Mouse (Mus musculus): ENCODE measurements at regions not wholly inside any gene's neighbourhood (a gene's known extent, or its start where the extent isn't known, plus 50 kb on each side); places are given as distances from the start of the nearest gene placed in this dataset. TPM values are rescaled to one million over a fixed set of nuclear protein-coding genes. Genes with fewer than 3 reads are reported as not detected.

- Histone ChIP-seq H3K9me3 (ENCODE audit: control insufficient read depth, low read length) (no peaks in the 10 kb centered on the region), H3K27ac (ENCODE audit: low read depth) (no peak overlapping the region), H3K36me3 (ENCODE audit: control insufficient read depth, insufficient read depth, low read length) (no peaks in the 10 kb centered on the region), H3K4me1 (replicated peaks; ENCODE audit: control insufficient read depth, insufficient read depth, low read length) (no peaks in the 10 kb centered on the region), H3K9ac (ENCODE audit: low read length) (no peak overlapping the region), H3K27me3 (replicated peaks; ENCODE audit: control insufficient read depth, insufficient read depth, low read length) (no peaks in the 10 kb centered on the region), H3K4me2 (ENCODE audit: low read length) (no peak overlapping the region), H3K4me3 (ENCODE audit: low read depth, low read length) (no peak overlapping the region)
- no peak for DNase-seq (ENCODE audit: low spot score)
- no peak for ATAC-seq (replicated peaks; ENCODE audit: low FRiP score, low TSS enrichment, low read depth)
- WGBS = 90% methylated on average over 7 of the region's 7 CpGs
These were observed 50.4 kb upstream of the Zfp64 start for GRCm38 (mm10) chr2:169005810-169006209.

Small RNA genes lying in the stretch of these regions (microRNA-seq; reads per million reads assigned to microRNA genes)
- not detected for gene Gm26469

All from intestine, embryonic 14.5 days (tissue).